Mouse (Mus musculus): ENCODE data around the gene Kdm6a. TPM values are rescaled to one million over a fixed set of nuclear protein-coding genes. Genes with fewer than 3 reads are reported as not detected.

Kdm6a gene
- polyA plus RNA-seq, 1 experiment from 2014 or later, result 29.0 TPM

GRCm38 (mm10) chrX:18187203-18187602 lies 24.8 kb downstream of the Kdm6a start:
- DNase-seq (ENCODE audit: extremely low spot score, low spot score), result no peak

GRCm38 (mm10) chrX:18188293-18188692 lies 25.9 kb downstream of the Kdm6a start:
- Histone ChIP-seq H3K27me3 (ENCODE audit: poor library complexity, severe bottlenecking) (no peaks in the 10 kb centered on the region), H3K9me3 (no peaks in the 10 kb centered on the region), H3K27ac (no peak overlapping the region), H3K4me3 (no peak overlapping the region), H3K4me1 (no peaks in the 10 kb centered on the region), H3K36me3 (replicated peaks) (peaks cover 5% of the 10 kb centered on the region; the same call in 1 of the 2 replicates)
- DNase-seq (ENCODE audit: extremely low spot score, low spot score), result no peak
- WGBS, result 98% methylated on average over 2 of the region's 2 CpGs

More at GRCm38 (mm10) chrX:18187203-18187602, 24.8 kb downstream of the Kdm6a start:
- no peaks in the 10 kb centered on the region for H3K4me1 ChIP-seq
- no peaks in the 10 kb centered on the region for H3K27me3 ChIP-seq (ENCODE audit: poor library complexity, severe bottlenecking)
- no peak overlapping the region for H3K27ac ChIP-seq
- no peak overlapping the region for H3K4me3 ChIP-seq
- H3K36me3 ChIP-seq (replicated peaks), result peaks cover 5% of the 10 kb centered on the region; the same call in 1 of the 2 replicates
- H3K9me3 ChIP-seq, result no peaks in the 10 kb centered on the region

- 91% methylated on average over 1 of the region's 1 CpGs for WGBS
- no peak for DNase-seq (ENCODE audit: extremely low spot score, low spot score)
- Histone ChIP-seq H3K27me3 (ENCODE audit: poor library complexity, severe bottlenecking) (no peaks in the 10 kb centered on the region), H3K4me1 (no peaks in the 10 kb centered on the region), H3K4me3 (no peak overlapping the region), H3K36me3 (replicated peaks) (peaks cover 37% of the 10 kb centered on the region), H3K27ac (no peak overlapping the region), H3K9me3 (no peaks in the 10 kb centered on the region)
Measured at GRCm38 (mm10) chrX:18239572-18239971, 77.2 kb downstream of the Kdm6a start.

GRCm38 (mm10) chrX:18250621-18251020 lies 88.2 kb downstream of the Kdm6a start:
- H3K36me3 ChIP-seq (replicated peaks), result peaks cover 63% of the 10 kb centered on the region

GRCm38 (mm10) chrX:18254767-18255166 lies 92.4 kb downstream of the Kdm6a start:
- no peaks in the 10 kb centered on the region for H3K9me3 ChIP-seq
- no peaks in the 10 kb centered on the region for H3K27me3 ChIP-seq (ENCODE audit: poor library complexity, severe bottlenecking)
- peaks cover 46% of the 10 kb centered on the region for H3K36me3 ChIP-seq (replicated peaks)
- no peaks in the 10 kb centered on the region for H3K4me1 ChIP-seq
- 65% methylated on average over 4 of the region's 4 CpGs for WGBS
- H3K4me3 ChIP-seq, result no peak overlapping the region
- no peak overlapping the region for H3K27ac ChIP-seq
- DNase-seq (ENCODE audit: extremely low spot score, low spot score), result no peak

More at GRCm38 (mm10) chrX:18250621-18251020, 88.2 kb downstream of the Kdm6a start:
- H3K9me3 ChIP-seq, result no peaks in the 10 kb centered on the region
- 95% methylated on average over 4 of the region's 4 CpGs for WGBS
- H3K27ac ChIP-seq, result no peak overlapping the region
- no peak overlapping the region for H3K4me3 ChIP-seq
- no peak for DNase-seq (ENCODE audit: extremely low spot score, low spot score)
- no peaks in the 10 kb centered on the region for H3K4me1 ChIP-seq
- no peaks in the 10 kb centered on the region for H3K27me3 ChIP-seq (ENCODE audit: poor library complexity, severe bottlenecking)

- Histone ChIP-seq H3K4me3 (no peak overlapping the region), H3K4me1 (no peaks in the 10 kb centered on the region), H3K27ac (no peak overlapping the region), H3K27me3 (ENCODE audit: poor library complexity, severe bottlenecking) (no peaks in the 10 kb centered on the region), H3K9me3 (no peaks in the 10 kb centered on the region), H3K36me3 (replicated peaks) (peaks cover 37% of the 10 kb centered on the region)
- DNase-seq (ENCODE audit: extremely low spot score, low spot score), result no peak
- 90% methylated on average over 8 of the region's 8 CpGs for WGBS
Measured at GRCm38 (mm10) chrX:18258238-18258809, 95.9 kb downstream of the Kdm6a start.

GRCm38 (mm10) chrX:18278561-18278960 lies 116.2 kb downstream of the Kdm6a start:
- Histone ChIP-seq H3K4me1 (no peaks in the 10 kb centered on the region), H3K36me3 (replicated peaks) (peaks cover 28% of the 10 kb centered on the region), H3K4me3 (no peak overlapping the region), H3K9me3 (no peaks in the 10 kb centered on the region), H3K27ac (no peak overlapping the region), H3K27me3 (ENCODE audit: poor library complexity, severe bottlenecking) (no peaks in the 10 kb centered on the region)
- WGBS, result 92% methylated on average over 5 of the region's 5 CpGs
- no peak for DNase-seq (ENCODE audit: extremely low spot score, low spot score)

- H3K9me3 ChIP-seq, result no peaks in the 10 kb centered on the region
- H3K36me3 ChIP-seq (replicated peaks), result peaks cover 14% of the 10 kb centered on the region
- DNase-seq (ENCODE audit: extremely low spot score, low spot score), result no peak
- no peaks in the 10 kb centered on the region for H3K27me3 ChIP-seq (ENCODE audit: poor library complexity, severe bottlenecking)
- no peak overlapping the region for H3K27ac ChIP-seq
- no peaks in the 10 kb centered on the region for H3K4me1 ChIP-seq
- H3K4me3 ChIP-seq, result no peak overlapping the region
Measured at GRCm38 (mm10) chrX:18280134-18280533, 117.8 kb downstream of the Kdm6a start.

Other genes starting within 250 kb of the Kdm6a start
- not detected in 2 replicates for gene Dusp21, start 16.7 kb upstream of the Kdm6a start, polyA plus RNA-seq (2016; fragmentation: Nextera tagmentation; extraction: Ambion mirVana)

Measured in forebrain, embryonic 10.5 days (tissue).